Mouse (Mus musculus): ENCODE results near the gene Gm13287. TPM values are rescaled to one million over a fixed set of nuclear protein-coding genes. Genes with fewer than 3 reads are reported as not detected.
A peak's percentile ranks its signal among the peaks of the same experiment; 100 is the strongest.
"Not testable (repeated sequence)": the region's sequence is repeated elsewhere in the genome, so short reads cannot be mapped to it uniquely, and the experiment has no call there.

Gm13287 gene
- polyA plus RNA-seq, 1 experiment, result not detected

DNA sequence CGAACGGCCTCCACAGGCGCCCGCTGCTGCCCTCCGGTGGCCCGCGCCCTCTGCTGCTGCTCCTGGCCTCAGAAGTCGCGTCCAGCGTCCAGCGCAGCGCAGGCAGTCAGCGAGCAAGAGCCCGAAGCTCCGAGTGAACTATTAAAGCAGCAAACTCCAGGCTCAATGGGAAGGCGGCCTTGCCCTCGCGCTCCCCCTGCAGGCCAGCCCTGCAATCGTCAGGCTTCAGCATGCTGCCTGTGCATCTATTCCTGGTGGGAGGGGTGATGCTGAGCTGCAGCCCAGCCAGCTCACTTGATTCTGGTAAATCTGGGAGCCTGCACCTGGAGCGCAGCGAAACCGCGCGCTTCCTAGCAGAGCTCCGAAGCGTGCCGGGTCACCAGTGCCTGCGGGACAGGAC, 14.7 kb upstream of the Gm13287 start, which contains the start of gene Gm13277:
TSS of gene Gm13277 (plus strand) at position 231 of the 400 bp plus-strand sequence.
- TF ChIP-seq CTCF (conservative IDR thresholded peaks at IDR 0.05; ENCODE audit: insufficient read depth, insufficient read length, low read depth, low read length), result 0 out of 2 replicates have a peak, but pooled peaks have one; percentile 27
- not testable (repeated sequence) for H3K27me3 ChIP-seq (replicated peaks; ENCODE audit: control insufficient read depth, insufficient read depth, low read length); H3K36me3 ChIP-seq (ENCODE audit: control insufficient read depth, insufficient read depth, low read length); H3K4me3 ChIP-seq (ENCODE audit: insufficient read depth, low read depth, low read length); H3K4me1 ChIP-seq (ENCODE audit: control insufficient read depth, insufficient read depth, low read length); H3K27ac ChIP-seq (ENCODE audit: insufficient read depth, low read depth, low read length)
- 0% methylated on average over 1 of the region's 28 CpGs for whole genome bisulfite sequencing
- DNase-seq, result peak; percentile 88

DNA sequence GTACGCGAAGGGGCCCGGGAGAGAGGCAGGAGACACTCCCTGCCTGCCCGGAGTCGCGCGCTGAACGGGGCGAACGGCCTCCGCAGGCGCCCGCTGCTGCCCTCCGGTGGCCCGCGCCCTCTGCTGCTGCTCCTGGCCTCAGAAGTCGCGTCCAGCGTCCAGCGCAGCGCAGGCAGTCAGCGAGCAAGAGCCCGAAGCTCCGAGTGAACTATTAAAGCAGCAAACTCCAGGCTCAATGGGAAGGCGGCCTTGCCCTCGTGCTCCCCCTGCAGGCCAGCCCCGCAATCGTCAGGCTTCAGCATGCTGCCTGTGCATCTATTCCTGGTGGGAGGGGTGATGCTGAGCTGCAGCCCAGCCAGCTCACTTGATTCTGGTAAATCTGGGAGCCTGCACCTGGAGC, 11.8 kb upstream of the Gm13287 start, which contains the start of gene Gm13278:
TSS of gene Gm13278 (plus strand) at position 301 of the 400 bp plus-strand sequence.
- not testable (repeated sequence) for H3K27me3 ChIP-seq (replicated peaks; ENCODE audit: control insufficient read depth, insufficient read depth, low read length); H3K4me3 ChIP-seq (ENCODE audit: insufficient read depth, low read depth, low read length); H3K4me1 ChIP-seq (ENCODE audit: control insufficient read depth, insufficient read depth, low read length); H3K36me3 ChIP-seq (ENCODE audit: control insufficient read depth, insufficient read depth, low read length); H3K27ac ChIP-seq (ENCODE audit: insufficient read depth, low read depth, low read length); DNase-seq
- no CpG with 5 or more reads among the region's 28 CpGs for WGBS

DNA sequence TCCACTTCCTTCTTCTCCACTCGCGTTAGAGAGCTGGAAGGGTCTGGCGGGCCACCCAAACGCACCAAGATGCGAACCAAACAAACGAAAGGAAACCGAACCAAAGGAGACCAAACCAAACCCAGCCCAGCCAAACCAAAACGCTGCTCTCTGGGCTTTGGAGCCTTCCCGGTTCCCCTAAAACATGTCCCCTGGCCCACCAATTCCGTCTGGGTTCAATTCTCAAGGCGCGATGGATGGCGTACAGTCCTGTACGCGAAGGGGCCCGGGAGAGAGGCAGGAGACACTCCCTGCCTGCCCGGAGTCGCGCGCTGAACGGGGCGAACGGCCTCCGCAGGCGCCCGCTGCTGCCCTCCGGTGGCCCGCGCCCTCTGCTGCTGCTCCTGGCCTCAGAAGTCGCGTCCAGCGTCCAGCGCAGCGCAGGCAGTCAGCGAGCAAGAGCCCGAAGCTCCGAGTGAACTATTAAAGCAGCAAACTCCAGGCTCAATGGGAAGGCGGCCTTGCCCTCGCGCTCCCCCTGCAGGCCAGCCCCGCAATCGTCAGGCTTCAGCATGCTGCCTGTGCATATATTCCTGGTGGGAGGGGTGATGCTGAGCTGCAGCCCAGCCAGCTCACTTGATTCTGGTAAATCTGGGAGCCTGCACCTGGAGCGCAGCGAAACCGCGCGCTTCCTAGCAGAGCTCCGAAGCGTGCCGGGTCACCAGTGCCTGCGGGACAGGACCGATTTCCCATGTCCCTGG, 8.9 kb upstream of the Gm13287 start, which contains the start of gene Gm13275:
TSS of gene Gm13275 (plus strand) at position 552 of the 740 bp plus-strand sequence.
- not testable (repeated sequence) for H3K4me3 ChIP-seq (ENCODE audit: insufficient read depth, low read depth, low read length); H3K27me3 ChIP-seq (replicated peaks; ENCODE audit: control insufficient read depth, insufficient read depth, low read length); H3K27ac ChIP-seq (ENCODE audit: insufficient read depth, low read depth, low read length); H3K36me3 ChIP-seq (ENCODE audit: control insufficient read depth, insufficient read depth, low read length); H3K4me1 ChIP-seq (ENCODE audit: control insufficient read depth, insufficient read depth, low read length)
- DNase-seq, result peak; percentile 51
- WGBS, result under 1% methylated on average over 16 of the region's 52 CpGs

DNA sequence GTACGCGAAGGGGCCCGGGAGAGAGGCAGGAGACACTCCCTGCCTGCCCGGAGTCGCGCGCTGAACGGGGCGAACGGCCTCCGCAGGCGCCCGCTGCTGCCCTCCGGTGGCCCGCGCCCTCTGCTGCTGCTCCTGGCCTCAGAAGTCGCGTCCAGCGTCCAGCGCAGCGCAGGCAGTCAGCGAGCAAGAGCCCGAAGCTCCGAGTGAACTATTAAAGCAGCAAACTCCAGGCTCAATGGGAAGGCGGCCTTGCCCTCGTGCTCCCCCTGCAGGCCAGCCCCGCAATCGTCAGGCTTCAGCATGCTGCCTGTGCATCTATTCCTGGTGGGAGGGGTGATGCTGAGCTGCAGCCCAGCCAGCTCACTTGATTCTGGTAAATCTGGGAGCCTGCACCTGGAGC, 6.0 kb upstream of the Gm13287 start, which contains the start of gene Gm13279:
TSS of gene Gm13279 (plus strand) at position 301 of the 400 bp plus-strand sequence.
- no CpG with 5 or more reads among the region's 28 CpGs for WGBS
- not testable (repeated sequence) for H3K27ac ChIP-seq (ENCODE audit: insufficient read depth, low read depth, low read length); DNase-seq; H3K4me1 ChIP-seq (ENCODE audit: control insufficient read depth, insufficient read depth, low read length); H3K36me3 ChIP-seq (ENCODE audit: control insufficient read depth, insufficient read depth, low read length); H3K27me3 ChIP-seq (replicated peaks; ENCODE audit: control insufficient read depth, insufficient read depth, low read length); H3K4me3 ChIP-seq (ENCODE audit: insufficient read depth, low read depth, low read length)

DNA sequence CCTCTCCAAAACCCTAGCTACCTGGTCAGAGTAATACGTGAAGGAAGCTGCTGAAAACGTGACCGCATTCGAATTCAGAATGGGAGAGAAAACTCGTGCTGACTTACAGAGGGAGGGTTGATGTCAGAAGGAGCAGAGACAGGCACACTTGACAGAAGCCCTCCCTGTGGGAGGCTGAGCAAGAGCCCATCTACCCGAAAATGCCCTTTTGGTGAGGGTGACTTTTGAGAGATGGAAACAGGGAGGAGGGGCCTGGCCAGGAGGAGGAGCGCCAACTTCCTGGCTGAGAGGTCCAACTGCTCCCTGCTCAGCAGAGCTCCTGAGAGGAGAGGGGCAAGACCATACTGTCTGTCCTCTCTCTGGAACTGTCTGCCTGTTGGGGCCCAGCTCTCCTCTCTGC, 3.7 kb upstream of the Gm13287 start, which contains the start of gene Gm13285:
TSS of gene Gm13285 (plus strand) at position 301 of the 400 bp plus-strand sequence.
- not testable (repeated sequence) for DNase-seq; H3K36me3 ChIP-seq (ENCODE audit: control insufficient read depth, insufficient read depth, low read length); H3K4me3 ChIP-seq (ENCODE audit: insufficient read depth, low read depth, low read length); H3K27me3 ChIP-seq (replicated peaks; ENCODE audit: control insufficient read depth, insufficient read depth, low read length); H3K27ac ChIP-seq (ENCODE audit: insufficient read depth, low read depth, low read length); H3K4me1 ChIP-seq (ENCODE audit: control insufficient read depth, insufficient read depth, low read length)
- whole genome bisulfite sequencing, result 12% methylated on average over 6 of the region's 7 CpGs

DNA sequence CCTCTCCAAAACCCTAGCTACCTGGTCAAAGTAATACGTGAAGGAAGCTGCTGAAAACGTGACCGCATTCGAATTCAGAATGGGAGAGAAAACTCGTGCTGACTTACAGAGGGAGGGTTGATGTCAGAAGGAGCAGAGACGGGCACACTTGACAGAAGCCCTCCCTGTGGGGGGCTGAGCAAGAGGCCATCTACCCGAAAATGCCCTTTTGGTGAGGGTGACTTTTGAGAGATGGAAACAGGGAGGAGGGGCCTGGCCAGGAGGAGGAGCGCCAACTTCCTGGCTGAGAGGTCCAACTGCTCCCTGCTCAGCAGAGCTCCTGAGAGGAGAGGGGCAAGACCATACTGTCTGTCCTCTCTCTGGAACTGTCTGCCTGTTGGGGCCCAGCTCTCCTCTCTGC, 2.2 kb downstream of the Gm13287 start, which contains the start of gene Gm13288:
TSS of gene Gm13288 (plus strand) at position 301 of the 400 bp plus-strand sequence.
- not testable (repeated sequence) for H3K27me3 ChIP-seq (replicated peaks; ENCODE audit: control insufficient read depth, insufficient read depth, low read length); H3K4me1 ChIP-seq (ENCODE audit: control insufficient read depth, insufficient read depth, low read length); H3K4me3 ChIP-seq (ENCODE audit: insufficient read depth, low read depth, low read length); H3K27ac ChIP-seq (ENCODE audit: insufficient read depth, low read depth, low read length); H3K36me3 ChIP-seq (ENCODE audit: control insufficient read depth, insufficient read depth, low read length); DNase-seq
- WGBS, result no CpG with 5 or more reads among the region's 8 CpGs

DNA sequence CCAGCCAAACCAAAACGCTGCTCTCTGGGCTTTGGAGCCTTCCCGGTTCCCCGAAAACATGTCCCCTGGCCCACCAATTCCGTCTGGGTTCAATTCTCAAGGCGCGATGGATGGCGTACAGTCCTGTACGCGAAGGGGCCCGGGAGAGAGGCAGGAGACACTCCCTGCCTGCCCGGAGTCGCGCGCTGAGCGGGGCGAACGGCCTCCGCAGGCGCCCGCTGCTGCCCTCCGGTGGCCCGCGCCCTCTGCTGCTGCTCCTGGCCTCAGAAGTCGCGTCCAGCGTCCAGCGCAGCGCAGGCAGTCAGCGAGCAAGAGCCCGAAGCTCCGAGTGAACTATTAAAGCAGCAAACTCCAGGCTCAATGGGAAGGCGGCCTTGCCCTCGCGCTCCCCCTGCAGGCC, 2.7 kb downstream of the Gm13287 start:
- H3K4me1 ChIP-seq (ENCODE audit: control insufficient read depth, insufficient read depth, low read length); H3K36me3 ChIP-seq (ENCODE audit: control insufficient read depth, insufficient read depth, low read length); H3K27me3 ChIP-seq (replicated peaks; ENCODE audit: control insufficient read depth, insufficient read depth, low read length); H3K27ac ChIP-seq (ENCODE audit: insufficient read depth, low read depth, low read length); H3K4me3 ChIP-seq (ENCODE audit: insufficient read depth, low read depth, low read length): not testable (repeated sequence)
- DNase-seq, result peak; percentile 51
- under 1% methylated on average over 15 of the region's 34 CpGs for WGBS

DNA sequence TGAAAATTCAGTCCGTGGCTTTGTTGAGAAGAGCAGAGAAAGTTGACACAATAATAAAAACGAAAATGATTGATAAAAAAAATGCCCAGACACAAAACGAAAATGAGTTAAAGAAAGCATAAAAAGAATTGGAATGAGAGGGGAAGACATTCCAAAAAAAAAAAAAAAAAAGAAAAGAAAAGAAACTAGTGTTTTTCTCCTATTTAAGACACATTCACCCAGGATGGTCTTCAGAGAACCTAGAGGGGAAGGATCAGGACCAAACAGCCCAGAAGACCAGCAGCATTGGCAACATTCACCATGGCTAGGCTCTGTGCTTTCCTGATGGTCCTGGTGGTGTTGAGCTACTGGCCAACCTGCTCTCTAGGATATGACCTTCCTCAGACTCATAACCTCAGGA, 12.9 kb downstream of the Gm13287 start, which contains the start of gene Ifna7:
TSS of gene Ifna7 (plus strand) at position 301 of the 400 bp plus-strand sequence.
- no peak for TF ChIP-seq POLR2A (IDR thresholded peaks at IDR 0.05; ENCODE audit: low read depth, low read length)
- no peak for TF ChIP-seq CTCF (conservative IDR thresholded peaks at IDR 0.05; ENCODE audit: insufficient read depth, insufficient read length, low read depth, low read length)
- Histone ChIP-seq H3K27me3 (replicated peaks; ENCODE audit: control insufficient read depth, insufficient read depth, low read length) (no peaks in the 10 kb centered on the region), H3K27ac (ENCODE audit: insufficient read depth, low read depth, low read length) (no peak within 1 kb of the TSS), H3K4me1 (ENCODE audit: control insufficient read depth, insufficient read depth, low read length) (no peaks in the 10 kb centered on the region), H3K36me3 (ENCODE audit: control insufficient read depth, insufficient read depth, low read length) (no peaks in the 10 kb centered on the region), H3K4me3 (ENCODE audit: insufficient read depth, low read depth, low read length) (no peak within 1 kb of the TSS)
- DNase-seq, result no peak
- 57% methylated on average over 3 of the region's 3 CpGs for WGBS

Measured in kidney, adult 2 months (tissue).